Mouse (Mus musculus): ENCODE data around the gene Hmgn3.

- TF ChIP-seq CTCF (IDR thresholded peaks at IDR 0.05) (no peak), EP300 (IDR thresholded peaks at IDR 0.05; ENCODE audit: insufficient read depth, low read depth, low read length) (no peak), POLR2A (IDR thresholded peaks at IDR 0.05; ENCODE audit: insufficient read depth, low read depth, low read length) (no peak)
Measured at GRCm38 (mm10) chr9:83113800-83114217, 32.7 kb downstream of the Hmgn3 start.

Data from heart, adult 2 months (tissue).